Mouse (Mus musculus): ENCODE results near the gene Gm42791. TPM values are rescaled to one million over a fixed set of nuclear protein-coding genes. Genes with fewer than 3 reads are reported as not detected.

The Gm42791 gene
- polyA plus RNA-seq, 1 experiment: not detected

DNA sequence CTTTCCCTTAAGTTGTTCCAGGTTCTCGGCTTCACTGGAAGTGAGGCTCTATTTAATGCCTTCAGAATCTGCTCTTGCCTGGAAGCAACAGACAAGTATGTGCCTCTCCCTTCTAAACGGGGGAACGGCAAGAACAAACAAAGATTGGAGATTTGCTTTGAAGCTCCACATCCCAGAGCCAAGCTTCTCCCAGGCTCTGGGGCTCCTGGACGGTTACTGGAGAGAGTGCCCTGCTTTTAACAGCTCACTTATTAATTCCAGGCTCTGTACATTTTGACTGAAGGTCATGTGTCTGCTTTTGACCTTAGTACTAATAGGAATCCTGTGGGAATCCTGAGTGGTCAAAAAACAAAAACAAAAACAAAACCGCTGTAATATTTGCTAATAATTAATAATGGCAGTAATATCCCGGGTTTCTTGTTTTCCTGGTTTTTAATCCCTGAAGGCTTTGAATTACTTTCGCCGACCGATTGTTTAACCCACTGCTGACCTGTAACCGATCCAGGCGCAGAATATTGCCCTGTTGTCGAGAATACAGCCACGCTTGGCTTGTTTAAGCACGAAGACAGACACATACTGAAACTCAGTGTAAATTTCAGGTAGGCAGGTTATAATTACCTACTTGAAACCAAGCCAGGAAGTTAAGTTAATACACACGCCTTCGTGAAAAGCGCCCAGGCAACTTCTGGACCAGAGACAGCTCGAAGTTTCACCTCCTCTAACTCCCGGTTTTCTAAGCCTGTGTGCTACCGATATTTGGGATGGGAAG lies 7.3 kb upstream of the Gm42791 start:
- 60% methylated on average over 20 of the region's 20 CpGs for WGBS
- no peak for TF ChIP-seq POLR2A (IDR thresholded peaks at IDR 0.05; ENCODE audit: borderline replicate concordance, extremely low read depth, low read depth, low read length)
- TF ChIP-seq CTCF (IDR thresholded peaks at IDR 0.05; ENCODE audit: insufficient read depth, low read length): no peak
- H3K4me1 ChIP-seq (ENCODE audit: control insufficient read depth, insufficient read depth, low read length): peaks cover 3% of the 10 kb centered on the region; the same call in 1 of the 2 replicates
- DNase-seq: no peak
- H3K4me3 ChIP-seq (replicated peaks; ENCODE audit: extremely low read depth, low read depth, low read length): no peak overlapping the region

DNA sequence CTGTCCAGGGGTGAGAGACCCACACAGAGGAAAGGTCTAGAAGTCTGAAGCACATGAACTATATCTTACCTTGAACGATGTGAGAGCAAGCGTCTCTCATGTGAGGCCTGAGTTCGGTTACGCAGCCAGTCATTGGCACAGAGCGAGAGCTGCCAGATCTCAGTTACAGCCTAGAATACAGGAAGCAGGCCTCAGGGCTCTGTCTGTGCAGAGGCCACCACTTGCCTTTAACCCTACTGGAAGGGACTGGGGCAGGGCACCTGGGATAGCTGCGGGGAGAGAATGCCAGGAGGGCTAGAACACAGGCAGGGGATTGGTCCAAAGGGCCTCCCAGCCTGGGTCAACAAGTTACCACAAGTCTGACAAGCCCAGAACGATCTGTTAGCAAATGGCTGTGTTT lies 4.9 kb upstream of the Gm42791 start:
- no peak for DNase-seq
- H3K4me1 ChIP-seq (ENCODE audit: control insufficient read depth, insufficient read depth, low read length): no peaks in the 10 kb centered on the region
- no peak overlapping the region for H3K4me3 ChIP-seq (replicated peaks; ENCODE audit: extremely low read depth, low read depth, low read length)
- no peak for TF ChIP-seq POLR2A (IDR thresholded peaks at IDR 0.05; ENCODE audit: borderline replicate concordance, extremely low read depth, low read depth, low read length)
- TF ChIP-seq CTCF (IDR thresholded peaks at IDR 0.05; ENCODE audit: insufficient read depth, low read length): no peak
- 86% methylated on average over 7 of the region's 7 CpGs for WGBS

- no peaks in the 10 kb centered on the region for H3K4me1 ChIP-seq (ENCODE audit: control insufficient read depth, insufficient read depth, low read length)
- H3K4me3 ChIP-seq (replicated peaks; ENCODE audit: extremely low read depth, low read depth, low read length): no peak overlapping the region
- no peak for DNase-seq
- 67% methylated on average over 14 of the region's 14 CpGs for WGBS
- no peak for TF ChIP-seq CTCF (IDR thresholded peaks at IDR 0.05; ENCODE audit: insufficient read depth, low read length)
- no peak for TF ChIP-seq POLR2A (IDR thresholded peaks at IDR 0.05; ENCODE audit: borderline replicate concordance, extremely low read depth, low read depth, low read length)
Observed at GRCm38 (mm10) chr5:148998512-148998911, 3.6 kb upstream of the Gm42791 start.

DNA sequence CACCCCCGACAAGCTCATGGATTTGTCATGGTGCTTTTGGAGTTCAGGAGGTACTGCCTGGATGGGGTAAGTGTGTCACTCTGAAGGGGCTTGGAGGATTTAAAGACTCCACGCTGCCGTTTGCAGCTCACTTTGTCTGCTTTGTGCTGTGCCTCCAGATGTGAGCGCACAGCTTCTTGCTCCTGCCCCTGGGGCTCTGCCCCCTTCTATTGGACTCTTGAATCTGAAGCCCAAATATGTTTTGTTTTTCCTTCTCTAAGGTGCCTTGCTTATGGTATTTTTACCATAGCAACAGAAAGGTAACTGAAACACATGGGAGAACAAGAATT lies 1.7 kb upstream of the Gm42791 start:
- TF ChIP-seq POLR2A (IDR thresholded peaks at IDR 0.05; ENCODE audit: borderline replicate concordance, extremely low read depth, low read depth, low read length): no peak
- no peak for TF ChIP-seq CTCF (IDR thresholded peaks at IDR 0.05; ENCODE audit: insufficient read depth, low read length)
- Histone ChIP-seq H3K4me3 (replicated peaks; ENCODE audit: extremely low read depth, low read depth, low read length) (no peak overlapping the region), H3K4me1 (ENCODE audit: control insufficient read depth, insufficient read depth, low read length) (peaks cover 2% of the 10 kb centered on the region; the same call in 1 of the 2 replicates)
- no peak for DNase-seq
- 61% methylated on average over 4 of the region's 4 CpGs for WGBS

GRCm38 (mm10) chr5:148995962-148996708 lies 1.2 kb upstream of the Gm42791 start:
- TF ChIP-seq CTCF (IDR thresholded peaks at IDR 0.05; ENCODE audit: insufficient read depth, low read length): no peak
- no peak for TF ChIP-seq POLR2A (IDR thresholded peaks at IDR 0.05; ENCODE audit: borderline replicate concordance, extremely low read depth, low read depth, low read length)
- DNase-seq: no peak
- peaks cover 2% of the 10 kb centered on the region; the same call in 1 of the 2 replicates for H3K4me1 ChIP-seq (ENCODE audit: control insufficient read depth, insufficient read depth, low read length)
- WGBS: 61% methylated on average over 9 of the region's 9 CpGs
- H3K4me3 ChIP-seq (replicated peaks; ENCODE audit: extremely low read depth, low read depth, low read length): no peak overlapping the region

DNA sequence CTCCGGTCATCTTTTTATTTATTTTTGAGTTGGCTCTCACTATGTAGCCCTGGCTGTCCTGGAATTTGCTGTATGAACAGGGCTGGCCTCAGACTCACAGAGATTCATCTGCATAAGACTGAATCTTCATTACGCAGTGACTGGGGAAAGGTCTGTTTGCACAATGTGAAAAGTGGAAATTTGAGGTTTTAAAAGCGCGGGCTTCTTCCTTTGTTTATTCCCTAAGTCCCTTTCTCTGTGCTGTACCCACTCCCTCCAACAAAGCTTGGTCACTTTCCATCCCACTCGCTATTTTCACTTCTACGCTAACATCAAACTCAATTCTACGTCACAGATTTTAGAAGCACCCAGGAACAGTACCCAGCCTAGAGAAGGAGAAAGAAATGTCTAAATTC lies 639 bp downstream of the Gm42791 start:
- peak overlapping the region; percentile 54 for H3K4me3 ChIP-seq (replicated peaks; ENCODE audit: extremely low read depth, low read depth, low read length)
- peaks cover 2% of the 10 kb centered on the region; the same call in 1 of the 2 replicates for H3K4me1 ChIP-seq (ENCODE audit: control insufficient read depth, insufficient read depth, low read length)
- 16% methylated on average over 7 of the region's 7 CpGs for WGBS
- TF ChIP-seq CTCF (IDR thresholded peaks at IDR 0.05; ENCODE audit: insufficient read depth, low read length) (no peak), POLR2A (IDR thresholded peaks at IDR 0.05; ENCODE audit: borderline replicate concordance, extremely low read depth, low read depth, low read length) (no peak)
- DNase-seq: no peak

DNA sequence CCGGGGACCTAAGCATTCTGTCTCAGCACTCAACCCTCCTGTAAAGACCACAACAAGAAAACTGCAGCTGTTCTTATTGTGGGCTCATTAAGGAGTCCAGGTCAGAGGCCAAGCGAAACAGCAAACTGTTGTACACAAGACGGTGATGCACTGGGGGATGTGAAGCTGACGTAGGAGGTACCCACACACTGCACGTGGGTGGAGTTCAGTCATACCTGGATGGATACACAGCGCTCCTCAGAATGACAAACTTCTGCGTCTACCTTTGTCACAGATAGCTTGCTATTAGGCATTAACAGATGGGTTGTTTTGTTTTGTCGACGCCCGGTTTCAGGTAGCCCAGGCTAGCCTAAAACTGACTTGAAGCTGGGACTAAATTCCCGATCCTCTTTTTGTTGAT lies 2.3 kb downstream of the Gm42791 start:
- TF ChIP-seq CTCF (IDR thresholded peaks at IDR 0.05; ENCODE audit: insufficient read depth, low read length): no peak
- TF ChIP-seq POLR2A (IDR thresholded peaks at IDR 0.05; ENCODE audit: borderline replicate concordance, extremely low read depth, low read depth, low read length): no peak
- Histone ChIP-seq H3K4me1 (ENCODE audit: control insufficient read depth, insufficient read depth, low read length) (peaks cover 2% of the 10 kb centered on the region; the same call in 1 of the 2 replicates), H3K4me3 (replicated peaks; ENCODE audit: extremely low read depth, low read depth, low read length) (no peak overlapping the region)
- WGBS: 97% methylated on average over 11 of the region's 11 CpGs
- DNase-seq: no peak

- 63% methylated on average over 12 of the region's 12 CpGs for WGBS
- no peak for TF ChIP-seq CTCF (IDR thresholded peaks at IDR 0.05; ENCODE audit: insufficient read depth, low read length)
- TF ChIP-seq POLR2A (IDR thresholded peaks at IDR 0.05; ENCODE audit: borderline replicate concordance, extremely low read depth, low read depth, low read length): no peak
- H3K4me1 ChIP-seq (ENCODE audit: control insufficient read depth, insufficient read depth, low read length): peaks cover 2% of the 10 kb centered on the region; the same call in 1 of the 2 replicates
- no peak overlapping the region for H3K4me3 ChIP-seq (replicated peaks; ENCODE audit: extremely low read depth, low read depth, low read length)
- no peak for DNase-seq
Observed at GRCm38 (mm10) chr5:148990891-148991311, 4.0 kb downstream of the Gm42791 start.

DNA sequence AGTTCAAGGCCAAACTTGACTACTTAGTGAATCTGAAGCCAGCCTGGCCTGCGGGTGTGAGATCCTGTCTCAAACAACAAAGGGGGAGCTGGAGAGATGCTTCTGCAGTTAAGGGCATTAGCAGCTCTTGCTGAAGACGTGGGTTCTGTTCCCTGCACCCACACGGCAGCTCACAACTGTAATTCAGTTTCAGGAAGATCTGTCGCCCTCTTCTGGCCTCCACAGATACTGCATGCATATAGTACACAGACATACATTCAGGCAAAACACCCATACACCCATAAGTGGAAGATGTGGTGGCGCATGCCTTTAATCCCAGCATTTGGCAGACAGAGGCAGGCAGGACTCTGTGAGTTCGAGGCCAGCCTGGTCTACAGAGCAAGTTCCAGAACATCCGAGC lies 5.5 kb downstream of the Gm42791 start:
- DNase-seq: no peak
- WGBS: 89% methylated on average over 7 of the region's 7 CpGs
- TF ChIP-seq POLR2A (IDR thresholded peaks at IDR 0.05; ENCODE audit: borderline replicate concordance, extremely low read depth, low read depth, low read length): no peak
- 0 out of 2 replicates have a peak, but pooled peaks have one; percentile 6 for TF ChIP-seq CTCF (IDR thresholded peaks at IDR 0.05; ENCODE audit: insufficient read depth, low read length)
- Histone ChIP-seq H3K4me1 (ENCODE audit: control insufficient read depth, insufficient read depth, low read length) (peaks cover 2% of the 10 kb centered on the region; the same call in 1 of the 2 replicates), H3K4me3 (replicated peaks; ENCODE audit: extremely low read depth, low read depth, low read length) (no peak overlapping the region)

Data from lung, adult 2 months (tissue).